Mouse (Mus musculus) E14TG2a.4 (cell line): Measurements from ENCODE around the gene Elp5.
A peak's percentile ranks its signal among the peaks of the same experiment; 100 is the strongest.

ENCODE experiments used
- H3K27me3 ChIP-seq: 2 replicates; pipeline ENCODE4 v1.6.1; 2014; ENCODE audit warnings: low read length, control low read depth; ENCODE audit not compliant: insufficient read depth
- H3K36me3 ChIP-seq: 2 replicates; pipeline ENCODE4 v1.6.1; 2014; ENCODE audit warnings: low read length, control low read depth; ENCODE audit not compliant: insufficient read depth
- H3K4me1 ChIP-seq: replicated peaks from 2 replicates; pipeline ENCODE4 v1.6.1; 2014; ENCODE audit warnings: low read depth, low read length, control low read depth
- H3K4me3 ChIP-seq: replicated peaks from 2 replicates; pipeline ENCODE4 v1.5.1; 2014; ENCODE audit warnings: mild to moderate bottlenecking, low read length
- H3K9me3 ChIP-seq: 2 replicates; pipeline ENCODE4 v1.6.1; 2014; ENCODE audit warnings: low read length, control low read depth
- CTCF ChIP-seq: conservative IDR thresholded peaks from 2 replicates; pipeline ENCODE4 v1.5.1; 2014; ENCODE audit warnings: low read length
- NANOG ChIP-seq: IDR thresholded peaks from 2 replicates; pipeline ENCODE4 v1.6.1; 2014; ENCODE audit warnings: borderline replicate concordance, low read length, mixed read lengths
- POU5F1 ChIP-seq: IDR thresholded peaks from 2 replicates; pipeline ENCODE4 v1.6.1; 2014; ENCODE audit warnings: low read length, borderline replicate concordance

Gene Elp5

DNA sequence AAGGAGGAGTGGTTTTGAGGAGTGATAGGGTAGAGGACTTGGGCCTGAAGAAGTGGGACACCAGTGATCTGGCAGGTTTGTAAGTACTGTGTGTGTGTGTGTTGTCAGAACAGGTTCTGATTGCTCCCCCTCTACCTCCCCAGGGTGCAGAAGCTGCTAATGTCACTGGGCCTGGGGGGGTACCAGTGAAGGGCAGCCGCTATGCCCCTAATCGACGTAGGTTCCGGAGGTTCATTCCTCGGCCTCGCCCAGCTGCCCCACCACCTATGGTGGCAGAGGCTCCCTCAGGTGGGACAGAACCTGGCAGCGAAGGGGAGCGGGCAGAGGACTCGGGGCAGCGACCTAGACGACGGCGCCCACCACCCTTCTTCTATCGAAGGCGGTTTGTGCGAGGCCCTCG, 42.6 kb downstream of the Elp5 start:
- no peak for TF ChIP-seq CTCF
- no peak for TF ChIP-seq POU5F1
- no peak for TF ChIP-seq NANOG
- Histone ChIP-seq H3K9me3 (no peaks in the 10 kb centered on the region), H3K27me3 (peaks cover 63% of the 10 kb centered on the region), H3K4me3 (no peak overlapping the region), H3K36me3 (peaks cover 14% of the 10 kb centered on the region), H3K4me1 (peaks cover 74% of the 10 kb centered on the region)

DNA sequence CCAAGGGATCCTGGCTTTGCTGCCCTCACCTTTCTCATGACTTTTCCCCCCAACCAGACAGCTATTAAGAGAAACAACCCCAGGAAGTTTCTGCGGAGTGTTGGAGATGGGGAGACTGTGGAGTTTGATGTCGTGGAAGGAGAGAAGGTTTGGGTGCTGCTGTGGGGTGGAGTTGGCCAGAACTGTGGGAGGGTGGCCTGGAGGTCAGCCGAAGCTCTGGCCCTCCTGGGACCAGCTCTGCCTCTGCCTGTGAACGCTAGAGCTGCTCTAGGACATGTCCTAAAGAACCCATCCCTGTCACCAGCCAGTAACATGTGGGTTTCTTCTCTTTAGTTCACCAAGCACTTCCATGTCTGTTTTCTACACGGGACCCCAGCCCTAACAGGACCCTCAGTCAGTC, 43.1 kb downstream of the Elp5 start:
- peaks cover 74% of the 10 kb centered on the region for H3K4me1 ChIP-seq
- H3K4me3 ChIP-seq: no peak overlapping the region
- peaks cover 9% of the 10 kb centered on the region for H3K36me3 ChIP-seq
- no peaks in the 10 kb centered on the region for H3K9me3 ChIP-seq
- H3K27me3 ChIP-seq: peaks cover 65% of the 10 kb centered on the region
- TF ChIP-seq POU5F1 (no peak), CTCF (no peak), NANOG (no peak)

DNA sequence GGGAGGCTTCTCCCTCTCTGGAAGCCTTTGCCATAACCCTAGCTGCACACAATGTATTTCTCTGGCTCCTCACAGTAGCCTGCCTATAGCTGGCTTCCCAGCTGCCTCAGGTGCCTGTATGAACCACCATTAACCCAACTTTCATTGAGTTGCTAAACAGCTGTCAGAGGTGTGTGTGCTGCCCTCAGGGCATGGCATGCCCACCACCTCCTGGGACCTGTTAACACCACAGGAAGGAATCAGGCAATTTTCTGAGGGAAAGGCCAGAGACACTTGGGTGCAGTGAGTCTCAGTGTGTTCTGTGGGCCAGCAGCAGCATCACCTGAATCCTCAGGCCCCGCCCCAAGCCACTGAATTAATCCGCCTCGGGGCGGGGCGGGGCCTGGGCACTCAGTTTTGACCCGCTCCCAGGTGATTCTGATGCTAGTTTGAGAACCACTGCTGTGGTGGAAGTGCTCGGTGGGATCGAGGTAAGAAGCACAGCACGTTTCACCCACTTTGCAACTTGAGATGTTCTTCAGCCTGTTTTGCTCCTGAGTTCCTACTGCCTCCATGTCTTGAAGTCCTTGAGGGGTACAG, 43.8 kb downstream of the Elp5 start:
- no peak for TF ChIP-seq CTCF
- TF ChIP-seq NANOG: no peak
- TF ChIP-seq POU5F1: no peak
- Histone ChIP-seq H3K4me1 (peaks cover 73% of the 10 kb centered on the region), H3K9me3 (no peaks in the 10 kb centered on the region), H3K4me3 (no peak overlapping the region), H3K36me3 (peaks cover 7% of the 10 kb centered on the region), H3K27me3 (peaks cover 65% of the 10 kb centered on the region)

DNA sequence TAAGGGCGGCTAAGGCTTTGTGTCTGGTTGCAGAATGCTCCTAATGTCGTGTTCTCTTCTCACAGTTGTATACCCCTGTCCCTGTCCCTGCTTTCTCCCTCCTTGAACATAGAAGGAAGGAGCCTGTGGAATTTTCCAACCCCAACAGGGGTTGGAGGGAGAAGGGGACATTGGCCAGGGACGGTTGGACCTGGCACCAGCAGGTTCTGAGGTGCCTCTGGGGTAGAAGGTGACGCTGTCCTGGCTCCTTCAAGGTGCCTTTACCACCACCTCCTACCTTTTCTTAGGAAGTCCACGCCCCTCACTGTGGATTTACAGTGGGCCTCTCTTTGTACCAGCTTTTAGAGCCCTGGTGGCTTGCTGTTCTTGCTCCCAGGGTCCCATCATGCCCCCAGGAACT, 44.5 kb downstream of the Elp5 start:
- H3K27me3 ChIP-seq: peaks cover 61% of the 10 kb centered on the region
- H3K36me3 ChIP-seq: peaks cover 7% of the 10 kb centered on the region
- H3K4me3 ChIP-seq: no peak overlapping the region
- H3K9me3 ChIP-seq: no peaks in the 10 kb centered on the region
- TF ChIP-seq POU5F1 (no peak), NANOG (no peak), CTCF (no peak)
- peaks cover 66% of the 10 kb centered on the region for H3K4me1 ChIP-seq

DNA sequence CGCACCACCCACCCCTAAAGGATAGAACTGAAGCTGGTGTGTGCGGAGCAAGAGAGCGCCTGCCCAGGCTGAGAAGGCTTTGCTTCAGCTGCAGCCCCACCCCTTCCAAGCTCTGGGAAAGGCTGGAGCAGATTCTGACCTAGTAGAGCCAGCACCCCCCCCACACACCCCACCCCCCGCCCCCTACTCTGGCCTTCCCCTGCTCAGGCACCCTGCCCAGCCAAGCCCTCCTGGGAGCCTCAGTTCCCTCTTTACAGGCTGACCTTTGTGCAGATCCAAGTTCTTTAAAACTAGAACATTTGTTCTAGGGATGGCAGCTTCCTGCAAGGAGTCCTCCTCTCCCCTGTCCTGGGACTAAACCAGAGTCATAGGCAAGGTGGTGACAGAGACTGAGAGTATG, 44.9 kb downstream of the Elp5 start:
- Histone ChIP-seq H3K9me3 (no peaks in the 10 kb centered on the region), H3K36me3 (peaks cover 7% of the 10 kb centered on the region), H3K4me1 (peaks cover 62% of the 10 kb centered on the region), H3K4me3 (no peak overlapping the region), H3K27me3 (peaks cover 58% of the 10 kb centered on the region)
- TF ChIP-seq POU5F1 (no peak), NANOG (no peak), CTCF (no peak)

DNA sequence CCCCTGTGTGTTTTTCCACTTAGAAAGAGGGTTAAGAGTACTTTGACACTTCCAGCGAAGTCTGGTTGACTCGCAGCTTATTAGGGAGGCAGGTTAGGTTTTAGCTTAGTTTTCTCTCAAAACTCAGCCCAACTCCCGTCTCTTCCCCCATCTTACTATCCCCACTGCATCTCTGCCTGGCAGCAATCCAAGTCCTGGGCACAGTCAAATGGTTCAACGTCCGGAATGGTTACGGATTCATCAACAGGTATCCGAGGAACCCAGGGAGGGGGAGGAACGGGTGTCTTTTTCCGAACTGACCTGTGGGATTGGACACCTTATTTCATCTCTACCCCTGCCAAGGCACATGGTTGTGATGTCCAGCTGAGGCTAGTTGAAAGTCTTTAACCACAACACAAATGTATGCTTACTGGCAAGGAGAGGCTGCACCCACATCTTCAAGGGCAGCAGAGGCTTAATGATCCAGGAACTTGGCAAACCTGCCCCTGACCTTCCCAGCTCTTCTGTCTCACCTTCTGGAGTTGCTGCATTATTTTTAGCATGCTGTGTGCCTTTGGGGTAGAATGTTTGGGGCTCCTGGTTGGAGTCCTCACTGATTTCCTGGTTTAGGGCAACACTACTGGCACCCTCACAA, 45.5 kb downstream of the Elp5 start:
- Histone ChIP-seq H3K36me3 (peaks cover 7% of the 10 kb centered on the region), H3K27me3 (peaks cover 58% of the 10 kb centered on the region), H3K4me1 (peaks cover 61% of the 10 kb centered on the region), H3K9me3 (no peaks in the 10 kb centered on the region), H3K4me3 (peak overlapping the region; percentile 80)
- TF ChIP-seq POU5F1 (no peak), NANOG (no peak)

DNA sequence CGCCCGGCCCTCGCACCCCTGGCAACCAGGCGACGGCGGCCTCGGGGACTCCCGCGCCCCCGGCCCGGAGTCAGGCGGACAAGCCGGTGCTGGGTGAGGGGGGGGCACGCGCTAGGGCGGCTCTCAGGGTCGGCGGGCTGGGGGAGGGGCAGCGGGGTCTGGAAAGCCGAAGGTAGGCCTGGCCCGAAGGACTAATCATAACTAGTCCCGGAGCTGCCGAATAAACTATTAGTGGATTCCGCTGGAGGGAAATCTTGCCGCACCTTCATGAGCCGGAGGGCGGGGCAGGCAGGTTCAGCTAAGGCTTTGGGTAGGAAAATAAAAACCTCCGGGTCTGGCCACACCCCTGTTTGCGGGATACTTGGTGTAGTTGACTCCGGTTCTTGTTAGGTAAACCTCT, 46.2 kb downstream of the Elp5 start:
- TF ChIP-seq NANOG (no peak), POU5F1 (no peak), CTCF (no peak)
- peaks cover 58% of the 10 kb centered on the region for H3K27me3 ChIP-seq
- H3K36me3 ChIP-seq: peaks cover 7% of the 10 kb centered on the region
- peaks cover 61% of the 10 kb centered on the region for H3K4me1 ChIP-seq
- peak overlapping the region; percentile 80 for H3K4me3 ChIP-seq
- H3K9me3 ChIP-seq: no peaks in the 10 kb centered on the region

DNA sequence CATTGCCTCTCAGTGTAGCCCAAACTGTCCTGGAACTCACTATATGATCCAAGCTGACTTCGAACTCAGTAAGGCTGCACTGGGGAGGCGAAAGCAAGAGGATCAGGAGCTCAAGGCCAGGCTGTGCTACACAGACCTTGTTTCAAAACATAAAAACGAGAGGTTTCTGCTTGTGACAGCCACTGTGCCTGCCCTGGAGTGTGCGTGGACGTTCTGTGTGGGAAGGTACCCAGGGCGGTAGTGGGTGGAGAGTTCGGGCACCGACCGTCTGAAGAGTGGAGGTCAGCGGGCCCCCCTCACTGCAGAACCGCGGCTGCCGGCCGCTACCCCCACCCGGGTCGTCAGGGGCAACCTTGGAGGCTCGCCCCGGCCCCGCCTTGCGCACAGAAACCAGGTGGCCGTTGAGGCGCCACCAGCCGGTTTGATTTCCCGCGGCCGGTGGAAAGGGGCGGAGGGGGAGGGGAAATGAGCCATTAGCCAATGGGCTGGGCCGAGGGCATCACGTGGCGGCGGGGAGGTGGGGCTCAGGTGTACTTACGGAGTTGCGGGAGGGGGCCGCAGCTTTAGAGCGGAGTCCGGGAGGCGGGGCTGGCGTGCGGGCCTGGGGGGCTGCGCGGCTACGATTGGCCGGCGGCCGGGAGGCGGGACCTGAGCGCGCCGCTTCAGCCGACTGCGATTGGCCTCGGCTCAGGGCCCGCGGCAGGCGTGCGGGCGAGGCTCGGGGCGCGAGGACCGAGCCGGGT, 47.0 kb downstream of the Elp5 start, which contains the start of gene Ybx2:
Gene Ybx2 (plus strand): TSS at position 660 of the 743 bp plus-strand sequence.
- TF ChIP-seq NANOG (no peak), POU5F1 (no peak), CTCF (no peak)
- H3K36me3 ChIP-seq: peaks cover 1% of the 10 kb centered on the region; the same call in 1 of the 2 replicates
- no peaks in the 10 kb centered on the region for H3K9me3 ChIP-seq
- peaks cover 53% of the 10 kb centered on the region for H3K4me1 ChIP-seq
- H3K27me3 ChIP-seq: peaks cover 50% of the 10 kb centered on the region
- peak within 1 kb of the TSS; percentile 80 for H3K4me3 ChIP-seq

DNA sequence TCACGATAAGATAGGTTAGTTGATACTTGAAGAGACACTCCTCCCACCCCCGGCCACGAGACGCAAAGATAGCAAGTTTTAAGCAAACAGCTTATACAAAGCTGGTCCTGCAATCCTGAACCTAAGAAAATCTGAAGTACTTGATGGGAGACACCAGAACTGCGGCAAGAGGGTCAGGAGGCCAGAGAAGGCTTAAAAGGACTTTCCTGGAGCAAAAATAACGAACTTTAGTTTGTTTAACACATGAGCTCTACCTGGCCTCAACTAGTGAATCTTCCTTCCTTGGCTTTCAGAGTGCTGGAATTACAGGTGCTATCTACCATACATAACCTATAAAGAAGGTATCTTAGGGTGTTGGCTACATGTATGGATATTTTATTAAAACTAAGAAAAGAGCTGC, 47.6 kb downstream of the Elp5 start:
- Histone ChIP-seq H3K4me1 (peaks cover 46% of the 10 kb centered on the region), H3K36me3 (no peaks in the 10 kb centered on the region), H3K27me3 (peaks cover 46% of the 10 kb centered on the region), H3K9me3 (no peaks in the 10 kb centered on the region), H3K4me3 (peak overlapping the region; percentile 80; the same call in 1 of the 2 replicates)
- no peak for TF ChIP-seq NANOG
- no peak for TF ChIP-seq POU5F1
- no peak for TF ChIP-seq CTCF
